Mouse (Mus musculus): Measurements from ENCODE around the gene Hoxd3.

Hoxd3 gene

GRCm38 (mm10) chr2:74777536-74778275, 66.0 kb downstream of the Hoxd3 start:
- DNase-seq (ENCODE audit: low spot score in 2 of 2) = no peak

- DNase-seq (ENCODE audit: low spot score in 2 of 2) = no peak
Measured at GRCm38 (mm10) chr2:74781386-74781785, 69.7 kb downstream of the Hoxd3 start.

- no peak for DNase-seq (ENCODE audit: low spot score in 2 of 2)
Measured at GRCm38 (mm10) chr2:74795531-74795930, 83.8 kb downstream of the Hoxd3 start.
